Mouse (Mus musculus): ENCODE measurements around the gene Izumo1. TPM values are rescaled to one million over a fixed set of nuclear protein-coding genes. Genes with fewer than 3 reads are reported as not detected.

The Izumo1 gene
- total RNA-seq, 1 experiment from 2014 or later: not detected

DNA sequence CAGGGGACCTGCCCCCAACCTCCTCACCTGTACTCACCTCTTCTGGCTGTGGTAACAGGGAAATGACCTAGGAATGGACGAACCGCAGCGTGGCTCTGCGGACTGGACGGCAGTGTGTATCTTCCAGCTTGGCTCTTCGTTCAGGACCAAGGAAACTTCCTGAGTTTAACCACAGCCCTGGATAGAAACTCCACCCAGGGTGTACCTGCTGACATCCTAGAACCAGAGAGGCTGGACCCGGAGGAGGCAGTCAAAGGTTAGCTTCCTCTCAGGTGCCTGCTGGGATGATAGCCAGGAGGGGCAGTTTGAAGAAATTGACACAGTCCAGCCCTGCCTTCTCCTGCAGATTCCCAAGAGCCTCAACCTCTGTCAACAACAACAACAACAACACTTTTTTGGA is 44.5 kb downstream of the Izumo1 start, which contains the start of gene Fut2:
TSS of gene Fut2 (minus strand) at position 234 of the 400 bp plus-strand sequence.
- no peak for ATAC-seq (replicated peaks; ENCODE audit: insufficient number of reproducible peaks, low FRiP score, low TSS enrichment, poor library complexity, severe bottlenecking)

- no peak for ATAC-seq (replicated peaks; ENCODE audit: insufficient number of reproducible peaks, low FRiP score, low TSS enrichment, poor library complexity, severe bottlenecking)
These were observed 46.1 kb downstream of the Izumo1 start for GRCm38 (mm10) chr7:45667761-45668160.

DNA sequence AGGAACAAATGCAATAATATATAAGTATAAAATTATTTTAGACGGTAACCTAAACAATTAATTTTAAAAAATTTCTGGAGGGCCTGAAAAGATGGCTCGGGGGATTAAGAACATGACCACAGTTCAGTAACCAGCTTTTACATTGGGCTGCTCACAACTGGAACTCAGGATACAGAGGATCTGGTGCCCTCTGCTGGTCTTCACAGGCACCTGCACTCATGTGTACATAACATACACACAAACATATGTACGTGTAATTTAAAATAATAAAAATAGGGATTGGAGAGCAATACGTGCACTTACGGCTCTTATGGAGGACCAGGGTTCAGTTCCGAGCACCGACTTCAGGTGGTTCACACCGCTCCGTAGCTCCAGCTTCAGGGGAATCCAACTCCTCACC is 47.3 kb downstream of the Izumo1 start:
- ATAC-seq (replicated peaks; ENCODE audit: insufficient number of reproducible peaks, low FRiP score, low TSS enrichment, poor library complexity, severe bottlenecking): no peak

- ATAC-seq (replicated peaks; ENCODE audit: insufficient number of reproducible peaks, low FRiP score, low TSS enrichment, poor library complexity, severe bottlenecking): no peak
These were observed 56.1 kb downstream of the Izumo1 start for GRCm38 (mm10) chr7:45677627-45678295.

Other genes with a start within 250 kb of the Izumo1 start
- gene Snrnp70, start 226.1 kb upstream of the Izumo1 start, total RNA-seq (2017): 293 to 444 TPM (median 324 TPM) in 3 replicates
- gene Kcna7, start 216.2 kb upstream of the Izumo1 start, total RNA-seq (2017): not detected in 3 replicates
- gene Ntf5, start 208.1 kb upstream of the Izumo1 start, total RNA-seq (2017): not detected in 3 replicates
- gene Lhb, start 201.0 kb upstream of the Izumo1 start, total RNA-seq (2017): not detected in 3 replicates
- gene Gys1, start 187.0 kb upstream of the Izumo1 start, total RNA-seq (2017): 3.6 to 4.9 TPM (median 3.9 TPM) in 3 replicates
- gene Ruvbl2, start 183.7 kb upstream of the Izumo1 start, total RNA-seq (2017): 18.0 to 33.4 TPM (median 23.3 TPM) in 3 replicates
- 1,006 to 1,190 TPM (median 1,165 TPM) in 3 replicates for gene Ftl1, start 161.9 kb upstream of the Izumo1 start, total RNA-seq (2017)
- gene Bax, start 154.9 kb upstream of the Izumo1 start, total RNA-seq (2017): 36.4 to 55.8 TPM (median 38.5 TPM) in 3 replicates
- gene Tulp2, start 139.9 kb upstream of the Izumo1 start, total RNA-seq (2017): 3.2 TPM in 1 of 3 replicates, not detected in the others
- gene Gm45808, start 135.0 kb upstream of the Izumo1 start, total RNA-seq (2017): not detected in 3 replicates
- 7.0 to 8.3 TPM (median 7.5 TPM) in 3 replicates for gene Dhdh, start 133.0 kb upstream of the Izumo1 start, total RNA-seq (2017)
- gene Nucb1, start 111.4 kb upstream of the Izumo1 start, total RNA-seq (2017): 128 to 251 TPM (median 142 TPM) in 3 replicates
- 204 to 390 TPM (median 221 TPM) in 3 replicates for gene Ppp1r15a, start 95.5 kb upstream of the Izumo1 start, total RNA-seq (2017)
- 0.10 TPM in 1 of 3 replicates, not detected in the others for gene Plekha4, start 95.5 kb upstream of the Izumo1 start, total RNA-seq (2017)
- gene Hsd17b14, start 66.9 kb upstream of the Izumo1 start, total RNA-seq (2017): not detected in 3 replicates
- gene Bcat2, start 51.7 kb upstream of the Izumo1 start, total RNA-seq (2017): 5.1 to 21.4 TPM (median 11.9 TPM) in 3 replicates
- not detected in 3 replicates for gene Fgf21, start 6.3 kb upstream of the Izumo1 start, total RNA-seq (2017)
- gene Fut1, start 4.5 kb upstream of the Izumo1 start, total RNA-seq (2017): not detected in 3 replicates
- 0.11 to 0.48 TPM in 2 of 3 replicates, not detected in the other for gene Rasip1, start 5.7 kb downstream of the Izumo1 start, total RNA-seq (2017)
- gene Mamstr, start 18.2 kb downstream of the Izumo1 start, total RNA-seq (2017): 0.19 TPM in 1 of 3 replicates, not detected in the others
- gene Fut2, start 44.6 kb downstream of the Izumo1 start, total RNA-seq (2017): 1.4 TPM in 1 of 3 replicates, not detected in the others
- not detected in 3 replicates for gene Ntn5, start 62.2 kb downstream of the Izumo1 start, total RNA-seq (2017)
- gene Sec1, start 72.6 kb downstream of the Izumo1 start, total RNA-seq (2017): not detected in 3 replicates
- not detected in 3 replicates for gene Car11, start 78.0 kb downstream of the Izumo1 start, total RNA-seq (2017)
- 4.3 to 13.1 TPM (median 4.5 TPM) in 3 replicates for gene Dbp, start 83.3 kb downstream of the Izumo1 start, total RNA-seq (2017)
- gene Rpl18, start 93.6 kb downstream of the Izumo1 start, total RNA-seq (2017): 966 to 1,078 TPM (median 1,028 TPM) in 3 replicates
- gene Sphk2, start 96.2 kb downstream of the Izumo1 start, total RNA-seq (2017): 11.0 to 15.9 TPM (median 11.5 TPM) in 3 replicates
- 0.78 to 1.4 TPM in 2 of 3 replicates, not detected in the other for gene Fam83e, start 99.4 kb downstream of the Izumo1 start, total RNA-seq (2017)
- not detected in 3 replicates for gene Spaca4, start 104.0 kb downstream of the Izumo1 start, total RNA-seq (2017)
- gene Lmtk3, start 161.9 kb downstream of the Izumo1 start, total RNA-seq (2017): not detected in 3 replicates
- gene Sult2b1, start 162.9 kb downstream of the Izumo1 start, total RNA-seq (2017): 1.3 to 7.5 TPM in 2 of 3 replicates, not detected in the other
- gene Cyth2, start 192.8 kb downstream of the Izumo1 start, total RNA-seq (2017): 59.2 to 78.0 TPM (median 72.7 TPM) in 3 replicates
- 0.19 TPM in 1 of 3 replicates, not detected in the others for gene Kcnj14, start 203.0 kb downstream of the Izumo1 start, total RNA-seq (2017)
- 5.8 to 8.7 TPM (median 6.7 TPM) in 3 replicates for gene Grwd1, start 209.1 kb downstream of the Izumo1 start, total RNA-seq (2017)

All from monocyte, adult 5-6 weeks (primary cell).